Mouse (Mus musculus): ENCODE measurements around the gene Morn1. TPM values are rescaled to one million over a fixed set of nuclear protein-coding genes. Genes with fewer than 3 reads are reported as not detected.

Morn1 gene
- polyA plus RNA-seq, 1 experiment from 2014 or later = 1.1 TPM

DNA sequence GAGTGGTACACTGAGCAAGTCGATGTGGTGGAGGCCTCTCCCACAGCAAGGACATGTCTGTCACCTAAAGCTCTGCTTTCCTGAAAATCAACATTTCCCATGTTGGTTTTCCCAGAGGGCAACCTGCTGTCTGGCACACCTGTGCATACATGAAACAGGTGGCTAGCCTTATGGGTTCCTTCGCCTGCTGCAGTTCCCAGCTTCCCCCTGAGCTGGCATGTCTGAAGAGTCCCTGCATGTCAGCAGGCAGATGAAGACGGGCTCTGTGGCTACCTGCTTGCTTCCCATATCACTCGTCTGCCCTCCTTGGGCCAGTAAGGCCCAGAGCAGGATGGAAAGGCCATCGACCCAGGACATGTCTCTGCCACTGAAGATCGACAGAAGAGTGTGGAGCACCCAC, 11.1 kb downstream of the Morn1 start:
- ATAC-seq (ENCODE audit: low read depth) = no peak
- Histone ChIP-seq H3K36me3 (ENCODE audit: control insufficient read depth, insufficient read depth) (no peaks in the 10 kb centered on the region), H3K9me3 (replicated peaks; ENCODE audit: control insufficient read depth, low read length) (no peaks in the 10 kb centered on the region), H3K4me2 (ENCODE audit: low read depth, low read length) (no peak overlapping the region), H3K4me3 (ENCODE audit: low read depth, low read length) (no peak overlapping the region), H3K4me1 (ENCODE audit: control insufficient read depth, low read depth, low read length) (no peaks in the 10 kb centered on the region), H3K27me3 (ENCODE audit: control insufficient read depth, insufficient read depth, low read depth, low read length) (no peaks in the 10 kb centered on the region), H3K27ac (ENCODE audit: low read length) (no peak overlapping the region), H3K9ac (ENCODE audit: low read depth, low read length) (no peak overlapping the region)
- WGBS (ENCODE audit: insufficient replicate concordance) = 52% methylated on average over 6 of the region's 6 CpGs

DNA sequence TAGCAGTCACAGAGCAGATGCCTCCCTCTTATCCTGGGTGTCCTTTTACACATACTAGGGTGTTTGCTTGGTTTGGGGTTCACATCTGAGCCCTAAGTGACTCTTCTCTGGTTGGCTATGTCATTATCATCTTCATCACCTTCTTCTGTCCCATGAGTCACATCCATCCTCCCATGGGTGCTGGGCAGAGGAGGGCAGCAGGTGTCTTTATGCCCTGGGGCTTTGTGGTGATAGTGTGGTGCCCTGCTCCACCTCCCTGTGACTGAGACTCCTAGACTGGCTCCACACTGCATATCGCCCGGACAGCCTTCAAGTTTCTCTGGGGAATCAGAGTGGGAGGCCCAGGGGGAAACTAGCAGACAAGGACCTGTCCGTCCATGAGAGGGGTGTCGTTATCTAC, 12.2 kb downstream of the Morn1 start:
- Histone ChIP-seq H3K36me3 (ENCODE audit: control insufficient read depth, insufficient read depth) (no peaks in the 10 kb centered on the region), H3K27ac (ENCODE audit: low read length) (no peak overlapping the region), H3K4me2 (ENCODE audit: low read depth, low read length) (no peak overlapping the region), H3K9me3 (replicated peaks; ENCODE audit: control insufficient read depth, low read length) (no peaks in the 10 kb centered on the region), H3K4me3 (ENCODE audit: low read depth, low read length) (no peak overlapping the region), H3K9ac (ENCODE audit: low read depth, low read length) (no peak overlapping the region), H3K27me3 (ENCODE audit: control insufficient read depth, insufficient read depth, low read depth, low read length) (no peaks in the 10 kb centered on the region), H3K4me1 (ENCODE audit: control insufficient read depth, low read depth, low read length) (no peaks in the 10 kb centered on the region)
- WGBS (ENCODE audit: insufficient replicate concordance) = 53% methylated on average over 4 of the region's 4 CpGs
- ATAC-seq (ENCODE audit: low read depth) = no peak

- no peak overlapping the region for H3K27ac ChIP-seq (ENCODE audit: low read length)
- no peak overlapping the region for H3K9ac ChIP-seq (ENCODE audit: low read depth, low read length)
- H3K9me3 ChIP-seq (replicated peaks; ENCODE audit: control insufficient read depth, low read length) = no peaks in the 10 kb centered on the region
- no peaks in the 10 kb centered on the region for H3K4me1 ChIP-seq (ENCODE audit: control insufficient read depth, low read depth, low read length)
- H3K4me2 ChIP-seq (ENCODE audit: low read depth, low read length) = no peak overlapping the region
- no peaks in the 10 kb centered on the region for H3K36me3 ChIP-seq (ENCODE audit: control insufficient read depth, insufficient read depth)
- 30% methylated on average over 4 of the region's 4 CpGs for WGBS (ENCODE audit: insufficient replicate concordance)
- H3K4me3 ChIP-seq (ENCODE audit: low read depth, low read length) = no peak overlapping the region
- H3K27me3 ChIP-seq (ENCODE audit: control insufficient read depth, insufficient read depth, low read depth, low read length) = no peaks in the 10 kb centered on the region
- ATAC-seq (ENCODE audit: low read depth) = peak; percentile 51
These were observed 21.5 kb downstream of the Morn1 start for GRCm38 (mm10) chr4:155107886-155108285.

GRCm38 (mm10) chr4:155109471-155109870, 23.1 kb downstream of the Morn1 start:
- H3K36me3 ChIP-seq (ENCODE audit: control insufficient read depth, insufficient read depth) = no peaks in the 10 kb centered on the region
- H3K4me3 ChIP-seq (ENCODE audit: low read depth, low read length) = no peak overlapping the region
- ATAC-seq (ENCODE audit: low read depth) = no peak
- 74% methylated on average over 5 of the region's 5 CpGs for WGBS (ENCODE audit: insufficient replicate concordance)
- no peaks in the 10 kb centered on the region for H3K27me3 ChIP-seq (ENCODE audit: control insufficient read depth, insufficient read depth, low read depth, low read length)
- no peak overlapping the region for H3K4me2 ChIP-seq (ENCODE audit: low read depth, low read length)
- no peak overlapping the region for H3K27ac ChIP-seq (ENCODE audit: low read length)
- H3K4me1 ChIP-seq (ENCODE audit: control insufficient read depth, low read depth, low read length) = no peaks in the 10 kb centered on the region
- no peak overlapping the region for H3K9ac ChIP-seq (ENCODE audit: low read depth, low read length)
- no peaks in the 10 kb centered on the region for H3K9me3 ChIP-seq (replicated peaks; ENCODE audit: control insufficient read depth, low read length)

- Histone ChIP-seq H3K4me2 (ENCODE audit: low read depth, low read length) (no peak overlapping the region), H3K9me3 (replicated peaks; ENCODE audit: control insufficient read depth, low read length) (no peaks in the 10 kb centered on the region), H3K27me3 (ENCODE audit: control insufficient read depth, insufficient read depth, low read depth, low read length) (no peaks in the 10 kb centered on the region), H3K36me3 (ENCODE audit: control insufficient read depth, insufficient read depth) (no peaks in the 10 kb centered on the region), H3K9ac (ENCODE audit: low read depth, low read length) (no peak overlapping the region), H3K4me3 (ENCODE audit: low read depth, low read length) (no peak overlapping the region), H3K27ac (ENCODE audit: low read length) (no peak overlapping the region), H3K4me1 (ENCODE audit: control insufficient read depth, low read depth, low read length) (peaks cover 11% of the 10 kb centered on the region)
- no peak for ATAC-seq (ENCODE audit: low read depth)
- WGBS (ENCODE audit: insufficient replicate concordance) = 61% methylated on average over 8 of the region's 8 CpGs
These were observed 27.5 kb downstream of the Morn1 start for GRCm38 (mm10) chr4:155113766-155114410.

DNA sequence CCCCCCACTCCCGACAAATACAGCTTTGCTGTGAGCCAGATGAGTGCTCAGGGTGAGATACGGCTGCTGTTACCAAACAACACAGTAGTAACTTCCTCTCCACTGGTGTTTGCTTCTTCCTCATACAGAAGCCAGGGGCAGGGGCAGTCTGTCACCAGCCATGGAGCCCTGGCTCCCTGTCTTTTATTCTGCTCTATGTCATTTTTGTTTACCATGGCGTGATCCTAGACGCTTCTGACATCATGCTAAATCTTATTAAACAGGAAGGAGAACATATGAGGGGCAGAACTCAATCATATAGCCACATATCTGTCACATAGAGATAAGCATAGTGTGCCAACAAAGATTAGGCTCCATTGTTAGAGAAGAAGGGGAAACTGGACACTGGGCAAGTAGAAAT, 30.2 kb downstream of the Morn1 start:
- no peak overlapping the region for H3K4me2 ChIP-seq (ENCODE audit: low read depth, low read length)
- no peak for ATAC-seq (ENCODE audit: low read depth)
- no peak overlapping the region for H3K4me3 ChIP-seq (ENCODE audit: low read depth, low read length)
- no peak overlapping the region for H3K9ac ChIP-seq (ENCODE audit: low read depth, low read length)
- H3K27me3 ChIP-seq (ENCODE audit: control insufficient read depth, insufficient read depth, low read depth, low read length) = no peaks in the 10 kb centered on the region
- H3K36me3 ChIP-seq (ENCODE audit: control insufficient read depth, insufficient read depth) = no peaks in the 10 kb centered on the region
- no peak overlapping the region for H3K27ac ChIP-seq (ENCODE audit: low read length)
- 35% methylated on average over 4 of the region's 4 CpGs for WGBS (ENCODE audit: insufficient replicate concordance)
- no peaks in the 10 kb centered on the region for H3K9me3 ChIP-seq (replicated peaks; ENCODE audit: control insufficient read depth, low read length)
- H3K4me1 ChIP-seq (ENCODE audit: control insufficient read depth, low read depth, low read length) = peaks cover 30% of the 10 kb centered on the region

DNA sequence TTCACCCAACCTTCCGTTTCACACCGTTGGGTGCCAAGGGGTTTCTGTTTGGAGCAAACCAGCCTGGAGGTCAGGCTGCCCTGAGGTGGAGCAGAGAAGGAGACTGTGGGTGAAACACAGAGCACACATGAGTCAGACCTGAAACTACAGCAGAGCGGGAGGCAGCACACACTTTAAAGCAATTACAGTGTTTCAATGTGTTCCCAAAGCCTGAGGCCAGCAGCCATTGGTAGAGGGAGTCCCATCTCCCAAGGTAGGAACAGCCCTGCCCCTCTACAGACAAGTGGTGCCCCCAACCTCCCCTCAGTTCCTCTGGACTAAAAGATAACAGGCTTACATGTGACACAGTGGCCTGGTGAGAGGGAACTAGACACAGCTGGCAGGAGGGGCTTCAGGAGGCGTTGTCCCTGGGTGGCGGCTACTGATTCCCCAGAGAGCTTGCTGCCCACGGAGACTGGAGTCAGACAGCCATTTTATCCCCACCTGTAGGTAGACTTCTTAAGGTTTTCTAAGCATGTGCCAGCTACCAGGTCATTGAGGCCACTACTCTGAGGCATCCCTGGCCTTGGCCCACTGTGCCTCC, 31.1 kb downstream of the Morn1 start:
- H3K4me1 ChIP-seq (ENCODE audit: control insufficient read depth, low read depth, low read length) = peaks cover 37% of the 10 kb centered on the region
- peak; percentile 58 for ATAC-seq (ENCODE audit: low read depth)
- H3K27ac ChIP-seq (ENCODE audit: low read length) = peak overlapping the region; percentile 50
- no peaks in the 10 kb centered on the region for H3K9me3 ChIP-seq (replicated peaks; ENCODE audit: control insufficient read depth, low read length)
- WGBS (ENCODE audit: insufficient replicate concordance) = 33% methylated on average over 6 of the region's 6 CpGs
- no peak overlapping the region for H3K4me3 ChIP-seq (ENCODE audit: low read depth, low read length)
- no peak overlapping the region for H3K4me2 ChIP-seq (ENCODE audit: low read depth, low read length)
- no peak overlapping the region for H3K9ac ChIP-seq (ENCODE audit: low read depth, low read length)
- H3K27me3 ChIP-seq (ENCODE audit: control insufficient read depth, insufficient read depth, low read depth, low read length) = no peaks in the 10 kb centered on the region
- H3K36me3 ChIP-seq (ENCODE audit: control insufficient read depth, insufficient read depth) = no peaks in the 10 kb centered on the region

DNA sequence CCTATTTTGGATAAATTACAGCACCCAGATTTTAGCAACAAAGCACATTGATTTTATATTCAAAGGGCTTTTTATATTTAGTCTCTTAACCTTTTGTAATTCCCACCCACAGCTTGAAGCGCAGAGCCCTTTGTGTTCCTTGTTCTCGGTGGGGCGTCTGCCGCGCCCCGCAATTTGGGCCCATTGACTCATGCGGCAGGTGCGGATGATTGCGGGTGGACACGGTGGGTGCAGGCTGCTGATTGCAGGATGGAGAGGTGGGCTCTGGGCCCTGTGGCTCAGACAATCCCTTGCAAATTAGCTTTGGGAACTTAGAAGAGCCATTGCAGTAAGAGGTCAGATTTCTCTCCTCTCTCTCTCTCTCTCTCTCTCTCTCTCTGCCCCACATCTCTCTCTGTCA, 31.9 kb downstream of the Morn1 start:
- 82% methylated on average over 10 of the region's 10 CpGs for WGBS (ENCODE audit: insufficient replicate concordance)
- Histone ChIP-seq H3K4me3 (ENCODE audit: low read depth, low read length) (no peak overlapping the region), H3K27ac (ENCODE audit: low read length) (no peak overlapping the region), H3K4me2 (ENCODE audit: low read depth, low read length) (no peak overlapping the region), H3K36me3 (ENCODE audit: control insufficient read depth, insufficient read depth) (no peaks in the 10 kb centered on the region), H3K9ac (ENCODE audit: low read depth, low read length) (no peak overlapping the region), H3K27me3 (ENCODE audit: control insufficient read depth, insufficient read depth, low read depth, low read length) (no peaks in the 10 kb centered on the region), H3K4me1 (ENCODE audit: control insufficient read depth, low read depth, low read length) (peaks cover 43% of the 10 kb centered on the region), H3K9me3 (replicated peaks; ENCODE audit: control insufficient read depth, low read length) (no peaks in the 10 kb centered on the region)
- ATAC-seq (ENCODE audit: low read depth) = no peak

GRCm38 (mm10) chr4:155120038-155120437, 33.7 kb downstream of the Morn1 start:
- peak overlapping the region; percentile 82 for H3K27ac ChIP-seq (ENCODE audit: low read length)
- H3K9ac ChIP-seq (ENCODE audit: low read depth, low read length) = no peak overlapping the region
- H3K36me3 ChIP-seq (ENCODE audit: control insufficient read depth, insufficient read depth) = no peaks in the 10 kb centered on the region
- H3K4me3 ChIP-seq (ENCODE audit: low read depth, low read length) = no peak overlapping the region
- WGBS (ENCODE audit: insufficient replicate concordance) = 73% methylated on average over 7 of the region's 7 CpGs
- H3K4me1 ChIP-seq (ENCODE audit: control insufficient read depth, low read depth, low read length) = peaks cover 48% of the 10 kb centered on the region
- no peaks in the 10 kb centered on the region for H3K27me3 ChIP-seq (ENCODE audit: control insufficient read depth, insufficient read depth, low read depth, low read length)
- H3K9me3 ChIP-seq (replicated peaks; ENCODE audit: control insufficient read depth, low read length) = no peaks in the 10 kb centered on the region
- no peak overlapping the region for H3K4me2 ChIP-seq (ENCODE audit: low read depth, low read length)
- no peak for ATAC-seq (ENCODE audit: low read depth)

Data from liver, embryonic 16.5 days (tissue).